Mouse (Mus musculus) cortical plate, adult 2 months (tissue): Measurements from ENCODE around the gene Oaf. TPM values are rescaled to one million over a fixed set of nuclear protein-coding genes. Genes with fewer than 3 reads are reported as not detected.

ENCODE experiments used
- H3K27ac ChIP-seq: fragments of 200-500 bp; 2 replicates; pipeline ENCODE4 v1.5.1; 2012; ENCODE audit warnings: low read length, control low read depth, inconsistent platforms; ENCODE audit not compliant: insufficient read depth
- H3K4me1 ChIP-seq: fragments of 200-500 bp; 2 replicates; pipeline ENCODE4 v1.6.1; 2011; ENCODE audit warnings: low read length; ENCODE audit not compliant: control insufficient read depth, insufficient read depth
- H3K4me3 ChIP-seq: fragments of 200-500 bp; 2 replicates; pipeline ENCODE4 v1.5.1; 2011; ENCODE audit warnings: mild to moderate bottlenecking, low read length, control low read depth; ENCODE audit not compliant: insufficient read depth
- CTCF ChIP-seq: fragments of 200-500 bp; IDR thresholded peaks from 2 replicates; pipeline ENCODE4 v1.5.1; 2011; ENCODE audit warnings: mild to moderate bottlenecking, control low read depth, low read length; ENCODE audit not compliant: insufficient read depth; ENCODE audit errors: extremely low read depth
- POLR2A ChIP-seq: fragments of 200-500 bp; IDR thresholded peaks from 2 replicates; pipeline ENCODE4 v1.6.1; 2011; ENCODE audit warnings: mild to moderate bottlenecking, low read length, control low read depth; ENCODE audit not compliant: insufficient read depth; ENCODE audit errors: extremely low read depth
- polyA plus RNA-seq: library from polyadenylated mRNA; depleted of rRNA; stranded (reverse); fragments of >200 nt; gene quantifications from 2 replicates; pipeline ENCODE4 v1.2.3, GENCODE M21; 2012

The Oaf gene
- polyA plus RNA-seq, 1 experiment = 23.8 TPM

- TF ChIP-seq POLR2A (no peak), CTCF (no peak)
- Histone ChIP-seq H3K27ac (0 out of 2 replicates have a peak overlapping the region, but pooled peaks have one; percentile 13), H3K4me1 (no peaks in the 10 kb centered on the region), H3K4me3 (no peak overlapping the region)
These were observed 25.5 kb upstream of the Oaf start for GRCm38 (mm10) chr9:43265194-43265593.

- TF ChIP-seq POLR2A (no peak), CTCF (no peak)
- Histone ChIP-seq H3K27ac (no peak overlapping the region), H3K4me1 (no peaks in the 10 kb centered on the region), H3K4me3 (no peak overlapping the region)
These were observed 24.3 kb upstream of the Oaf start for GRCm38 (mm10) chr9:43263946-43264451.

GRCm38 (mm10) chr9:43262811-43263550 lies 23.3 kb upstream of the Oaf start:
- Histone ChIP-seq H3K27ac (no peak overlapping the region), H3K4me3 (no peak overlapping the region), H3K4me1 (no peaks in the 10 kb centered on the region)
- TF ChIP-seq CTCF (no peak), POLR2A (no peak)

GRCm38 (mm10) chr9:43262390-43262789 lies 22.7 kb upstream of the Oaf start:
- TF ChIP-seq CTCF (no peak), POLR2A (no peak)
- Histone ChIP-seq H3K4me3 (no peak overlapping the region), H3K4me1 (no peaks in the 10 kb centered on the region)

GRCm38 (mm10) chr9:43261941-43262340 lies 22.2 kb upstream of the Oaf start:
- Histone ChIP-seq H3K4me1 (no peaks in the 10 kb centered on the region), H3K4me3 (no peak overlapping the region), H3K27ac (no peak overlapping the region)
- TF ChIP-seq CTCF = no peak
- TF ChIP-seq POLR2A = no peak

More at GRCm38 (mm10) chr9:43262390-43262789, 22.7 kb upstream of the Oaf start:
- no peak overlapping the region for H3K27ac ChIP-seq

GRCm38 (mm10) chr9:43261124-43261907 lies 21.6 kb upstream of the Oaf start:
- TF ChIP-seq POLR2A (no peak), CTCF (no peak)
- no peak overlapping the region for H3K4me3 ChIP-seq
- no peaks in the 10 kb centered on the region for H3K4me1 ChIP-seq
- H3K27ac ChIP-seq = no peak overlapping the region

- TF ChIP-seq POLR2A (no peak), CTCF (no peak)
- no peak overlapping the region for H3K27ac ChIP-seq
- no peak overlapping the region for H3K4me3 ChIP-seq
- H3K4me1 ChIP-seq = no peaks in the 10 kb centered on the region
These were observed 20.9 kb upstream of the Oaf start for GRCm38 (mm10) chr9:43260661-43261060.

- no peak for TF ChIP-seq CTCF
- TF ChIP-seq POLR2A = no peak
- no peaks in the 10 kb centered on the region for H3K4me1 ChIP-seq
- H3K4me3 ChIP-seq = no peak overlapping the region
- H3K27ac ChIP-seq = no peak overlapping the region
These were observed 13.6 kb upstream of the Oaf start for GRCm38 (mm10) chr9:43253271-43253681.

- no peaks in the 10 kb centered on the region for H3K4me1 ChIP-seq
- H3K27ac ChIP-seq = no peak overlapping the region
- TF ChIP-seq POLR2A = no peak
- no peak for TF ChIP-seq CTCF
- H3K4me3 ChIP-seq = no peak overlapping the region
These were observed 13.1 kb upstream of the Oaf start for GRCm38 (mm10) chr9:43252790-43253189.

GRCm38 (mm10) chr9:43251786-43252185 lies 12.1 kb upstream of the Oaf start:
- no peak for TF ChIP-seq POLR2A
- TF ChIP-seq CTCF = no peak
- H3K27ac ChIP-seq = no peak overlapping the region
- H3K4me1 ChIP-seq = no peaks in the 10 kb centered on the region
- no peak overlapping the region for H3K4me3 ChIP-seq
